Mouse (Mus musculus) embryonic fibroblast, embryonic 13.5 days (primary cell): ENCODE results near the gene Synrg.

Source experiments
- CTCF ChIP-seq: IDR thresholded peaks from 2 replicates; pipeline ENCODE4 v1.5.1; 2011; ENCODE audit warnings: mild to moderate bottlenecking, control low read depth, low read length, moderate library complexity, borderline replicate concordance; ENCODE audit not compliant: insufficient read depth
- POLR2A ChIP-seq: IDR thresholded peaks from 2 replicates; pipeline ENCODE4 v1.6.1; 2011; ENCODE audit warnings: low read depth, mild to moderate bottlenecking, control low read depth, low read length, moderate library complexity

- TF ChIP-seq CTCF = no peak
- TF ChIP-seq POLR2A = no peak
These were observed 116.1 kb downstream of the Synrg start for GRCm38 (mm10) chr11:84080327-84080726.
